Mouse (Mus musculus): ENCODE data around the gene Sec22a.

Sec22a gene

DNA sequence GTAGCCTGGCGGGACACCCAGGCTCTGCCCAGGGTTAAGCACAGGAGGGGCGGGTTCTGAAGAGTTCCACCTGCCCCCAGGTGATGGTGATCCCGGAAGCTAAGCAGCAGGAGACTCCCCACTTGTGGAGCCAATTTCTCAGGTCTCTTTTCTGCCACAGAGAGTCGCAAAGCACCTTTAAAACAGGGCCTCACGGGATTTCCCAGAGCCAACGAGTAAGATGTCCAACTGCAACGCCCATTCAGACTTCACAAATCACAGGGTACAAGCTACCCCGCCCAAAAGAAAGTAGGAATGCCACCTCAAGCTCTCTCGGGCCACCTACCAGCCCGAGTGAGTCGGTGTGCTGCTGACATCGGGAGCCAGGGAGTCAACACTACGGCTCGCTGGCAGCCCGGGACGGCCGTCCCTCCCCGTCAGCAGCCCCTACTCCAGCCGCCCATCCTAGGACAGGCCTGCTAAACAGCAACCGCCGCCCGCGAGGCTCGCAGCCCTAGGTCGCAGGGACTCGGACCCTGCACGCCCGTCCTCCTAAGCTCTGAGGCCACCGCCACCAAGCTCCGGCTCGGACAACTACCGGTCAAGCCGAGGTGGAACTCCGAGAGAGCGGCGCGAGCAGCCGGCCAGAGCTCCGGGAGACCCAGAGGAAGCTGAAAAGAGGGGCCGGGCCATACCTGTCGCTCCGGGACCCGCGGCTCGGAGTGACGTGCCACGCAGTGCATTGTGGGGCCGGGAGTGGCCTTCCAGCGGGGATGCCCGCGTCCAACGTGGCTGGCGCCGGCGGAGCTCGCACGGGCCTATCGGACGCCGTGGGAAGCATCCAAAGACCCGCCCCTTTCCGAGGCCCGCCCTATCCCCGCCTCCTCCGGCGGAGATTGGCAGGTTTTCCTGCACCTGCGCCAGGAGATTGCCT is at the start of gene Sec22a:
Gene Sec22a (minus strand): TSS at position 769 of the 913 bp plus-strand sequence.
- DNase-seq (ENCODE audit: low spot score), result peak; percentile 82

DNA sequence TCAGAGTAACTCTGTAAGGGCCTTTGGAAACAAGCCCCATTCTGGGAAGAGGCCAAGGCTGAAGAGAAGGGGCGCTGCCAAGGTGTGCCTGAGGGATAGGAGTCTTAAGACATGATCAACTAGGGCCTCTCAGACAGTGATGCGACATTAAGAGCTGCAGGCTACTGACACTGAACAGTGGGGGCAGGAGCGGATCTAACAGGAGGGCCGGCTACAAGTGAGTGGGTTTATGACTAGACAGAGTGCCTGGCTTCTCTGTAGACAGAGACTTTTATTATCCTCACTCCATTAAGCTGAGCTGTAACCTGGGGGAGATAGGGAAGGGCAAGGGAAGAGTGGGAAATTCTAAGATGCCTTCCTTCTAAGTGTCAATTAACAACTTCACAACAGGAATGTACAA is 43.0 kb upstream of the Sec22a start:
- DNase-seq (ENCODE audit: low spot score), result no peak

- DNase-seq (ENCODE audit: low spot score), result no peak
Measured at GRCm38 (mm10) chr16:35406166-35406565, 42.4 kb upstream of the Sec22a start.

- no peak for DNase-seq (ENCODE audit: low spot score)
Measured at GRCm38 (mm10) chr16:35405348-35406080, 41.8 kb upstream of the Sec22a start.

DNA sequence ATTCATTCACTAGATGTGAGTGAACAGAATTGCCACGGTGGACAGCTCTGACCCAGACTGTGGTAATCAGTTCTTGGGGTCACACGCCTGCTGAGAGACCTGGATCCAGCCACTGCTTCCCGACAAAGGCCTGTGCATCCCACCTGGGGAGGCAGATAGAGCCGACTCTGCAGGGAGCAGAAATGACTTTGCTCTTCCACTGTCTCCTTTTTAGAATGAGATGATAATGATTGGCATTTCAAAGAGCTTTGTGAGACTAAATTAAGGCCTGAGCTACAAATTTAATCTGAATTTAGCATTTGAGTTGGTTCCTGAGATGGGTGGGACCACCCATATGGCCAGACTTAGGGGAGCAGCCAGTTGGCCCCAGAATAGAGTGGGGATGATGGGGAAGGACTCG is 41.1 kb upstream of the Sec22a start:
- DNase-seq (ENCODE audit: low spot score), result no peak

GRCm38 (mm10) chr16:35403891-35404290 is 40.2 kb upstream of the Sec22a start:
- DNase-seq (ENCODE audit: low spot score), result no peak

DNA sequence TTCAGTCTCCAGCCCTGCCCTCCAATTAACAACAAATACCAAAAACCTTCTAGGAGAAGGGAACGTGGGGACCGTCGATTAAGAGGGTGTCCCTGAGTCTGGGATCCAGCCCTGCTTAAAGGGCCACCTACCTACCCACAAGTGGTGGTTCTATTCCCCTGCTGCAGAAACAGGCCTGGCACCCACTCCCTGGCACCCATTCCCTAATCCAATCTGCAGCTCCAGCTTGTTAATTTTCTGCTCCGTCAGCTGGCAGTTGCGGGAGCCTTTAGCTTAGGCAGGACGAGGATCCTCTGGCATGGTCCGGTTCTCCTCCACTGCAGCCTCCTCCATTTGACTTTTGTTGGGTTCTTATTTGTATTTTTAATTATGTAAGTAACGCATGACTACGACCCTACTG is 39.6 kb upstream of the Sec22a start:
- no peak for DNase-seq (ENCODE audit: low spot score)

- DNase-seq (ENCODE audit: low spot score), result no peak
Measured at GRCm38 (mm10) chr16:35392813-35393212, 29.1 kb upstream of the Sec22a start.

DNA sequence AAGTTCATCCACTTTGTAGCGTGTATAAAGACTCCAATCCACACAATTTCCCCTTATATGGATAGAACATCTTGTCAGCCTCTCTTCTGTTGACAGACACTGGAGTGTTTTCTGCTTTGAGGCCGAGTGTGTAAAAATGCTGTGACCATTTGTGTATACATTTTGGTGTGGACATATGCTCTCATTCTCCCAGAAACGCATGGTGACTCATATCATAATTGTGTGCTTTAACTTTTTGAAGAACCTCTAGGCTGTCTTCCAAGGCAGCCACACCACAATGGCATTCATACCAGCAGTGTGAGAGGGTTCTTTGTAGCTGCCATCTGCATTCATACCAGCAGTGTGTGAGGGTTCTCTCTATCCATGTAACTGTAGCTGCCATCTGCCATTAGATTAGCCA is 21.9 kb upstream of the Sec22a start:
- DNase-seq (ENCODE audit: low spot score), result no peak

DNA sequence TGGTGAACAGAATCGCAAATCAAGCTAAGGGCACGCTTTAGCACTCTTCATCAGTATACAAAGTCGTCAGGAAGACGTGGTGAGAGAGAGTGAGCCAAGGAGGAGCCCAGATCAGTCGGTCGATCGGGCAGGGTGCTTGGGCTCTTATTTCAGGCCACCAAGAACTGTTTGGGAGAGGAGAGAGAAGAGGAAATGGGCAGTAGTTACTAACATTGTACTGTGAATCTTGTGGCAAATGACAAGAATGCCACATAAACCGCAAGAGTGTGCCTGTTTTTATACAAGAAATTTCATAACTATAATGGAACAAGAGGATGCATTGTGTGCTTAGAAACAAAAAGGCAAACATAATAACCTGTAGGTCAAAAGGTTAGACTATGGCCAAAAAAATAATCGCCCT is 16.3 kb upstream of the Sec22a start:
- no peak for DNase-seq (ENCODE audit: low spot score)

- DNase-seq (ENCODE audit: low spot score), result no peak
Measured at GRCm38 (mm10) chr16:35379344-35379743, 15.6 kb upstream of the Sec22a start.

DNA sequence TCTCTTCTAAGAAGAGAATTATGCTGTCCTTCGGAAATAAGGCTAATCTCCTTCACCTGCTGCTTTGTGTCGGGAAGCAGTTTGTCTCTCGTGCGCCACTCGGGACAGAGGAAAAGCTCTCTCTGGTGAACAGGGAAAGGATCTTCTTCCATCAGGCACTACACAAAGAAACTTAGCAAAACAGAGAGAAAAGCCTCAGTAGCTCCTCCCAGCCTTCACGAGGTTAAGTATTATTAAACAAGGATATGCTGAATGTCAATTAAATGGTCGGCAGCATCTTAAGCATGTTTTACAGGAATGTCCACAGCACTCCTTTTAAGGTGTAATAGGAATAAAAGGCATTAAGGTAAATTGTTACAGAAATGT is 328 bp upstream of the Sec22a start:
- no peak for DNase-seq (ENCODE audit: low spot score)

DNA sequence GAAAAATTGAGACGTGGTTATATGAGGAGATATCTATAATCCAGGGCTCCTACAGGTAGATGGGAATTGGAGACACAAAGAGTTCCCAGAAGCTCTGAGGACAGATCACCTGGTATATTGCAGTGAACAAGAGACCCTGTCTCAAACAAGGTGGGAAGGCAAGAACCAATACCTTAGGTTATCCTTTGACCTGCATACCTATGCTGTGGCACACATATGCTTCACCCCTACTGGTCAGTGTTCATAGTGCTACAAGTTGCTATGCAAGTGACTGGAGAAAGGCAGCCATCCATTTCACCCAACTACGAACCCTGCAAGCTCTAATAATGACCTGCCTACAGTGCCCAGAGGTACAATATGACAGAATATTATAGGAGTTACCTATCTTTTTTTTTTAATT is 1.5 kb downstream of the Sec22a start:
- DNase-seq (ENCODE audit: low spot score), result no peak

- DNase-seq (ENCODE audit: low spot score), result no peak
Measured at GRCm38 (mm10) chr16:35360593-35360992, 3.1 kb downstream of the Sec22a start.

DNA sequence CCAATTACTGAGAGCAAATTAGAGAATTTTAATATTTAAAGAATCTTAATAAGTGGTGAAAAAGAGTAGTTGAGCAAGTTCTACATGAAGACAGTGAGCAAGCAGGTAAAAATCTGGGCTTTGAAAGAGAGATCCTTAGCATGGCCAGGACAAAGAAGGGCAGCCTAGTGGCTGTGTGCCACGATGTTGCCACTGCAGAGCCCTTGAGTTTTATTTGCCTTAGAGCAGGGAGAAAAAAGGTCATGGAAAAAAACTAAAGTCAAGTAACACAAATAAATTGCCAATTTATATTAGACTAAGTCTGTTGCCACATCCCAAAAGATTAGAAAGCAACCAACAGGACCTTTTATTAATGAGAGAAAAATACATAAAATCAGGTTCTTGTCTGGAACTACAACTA is 6.3 kb downstream of the Sec22a start:
- DNase-seq (ENCODE audit: low spot score), result no peak

GRCm38 (mm10) chr16:35330451-35330850 is 33.3 kb downstream of the Sec22a start:
- no peak for DNase-seq (ENCODE audit: low spot score)

GRCm38 (mm10) chr16:35319773-35320172 is 43.9 kb downstream of the Sec22a start:
- no peak for DNase-seq (ENCODE audit: low spot score)

- no peak for DNase-seq (ENCODE audit: low spot score)
Measured at GRCm38 (mm10) chr16:35319335-35319734, 44.4 kb downstream of the Sec22a start.

- no peak for DNase-seq (ENCODE audit: low spot score)
Measured at GRCm38 (mm10) chr16:35318397-35318796, 45.3 kb downstream of the Sec22a start.

DNA sequence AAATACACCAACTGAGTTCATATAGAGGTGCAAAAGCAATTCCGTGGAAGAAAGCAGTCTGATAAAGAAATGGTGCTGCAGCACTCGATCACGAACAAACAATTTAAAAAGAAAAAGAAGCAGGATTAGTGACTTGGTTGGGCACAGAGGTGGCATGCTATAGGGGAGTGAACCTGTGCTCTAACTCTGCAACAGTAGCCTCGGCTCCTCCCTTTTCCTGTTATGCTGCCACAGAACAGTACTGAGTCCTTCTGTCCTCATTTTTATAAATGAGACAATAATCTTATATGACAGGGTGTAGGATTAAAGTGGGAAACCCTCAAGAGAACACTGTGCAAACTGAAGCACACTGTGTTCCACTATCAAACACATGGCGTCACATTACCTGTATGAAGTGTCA is 46.3 kb downstream of the Sec22a start:
- no peak for DNase-seq (ENCODE audit: low spot score)

DNA sequence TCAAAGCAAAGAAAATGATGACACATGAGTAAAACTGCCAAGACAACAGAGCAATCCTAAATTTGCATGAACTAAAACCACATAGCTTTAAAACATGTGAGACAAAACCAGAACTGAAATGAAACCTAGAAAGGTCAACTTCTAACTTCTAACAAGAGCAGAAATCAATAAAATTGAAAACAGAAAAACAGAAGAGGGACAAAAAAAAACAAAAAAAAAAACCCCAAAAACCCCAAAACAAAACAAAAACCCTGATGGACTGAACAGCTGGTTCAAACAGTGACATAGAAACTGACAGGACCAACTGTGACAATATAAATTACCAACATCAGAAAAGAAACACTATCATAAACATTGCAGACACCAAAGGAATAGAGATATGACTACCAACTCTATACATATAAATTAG is 46.9 kb downstream of the Sec22a start:
- no peak for DNase-seq (ENCODE audit: low spot score)

DNA sequence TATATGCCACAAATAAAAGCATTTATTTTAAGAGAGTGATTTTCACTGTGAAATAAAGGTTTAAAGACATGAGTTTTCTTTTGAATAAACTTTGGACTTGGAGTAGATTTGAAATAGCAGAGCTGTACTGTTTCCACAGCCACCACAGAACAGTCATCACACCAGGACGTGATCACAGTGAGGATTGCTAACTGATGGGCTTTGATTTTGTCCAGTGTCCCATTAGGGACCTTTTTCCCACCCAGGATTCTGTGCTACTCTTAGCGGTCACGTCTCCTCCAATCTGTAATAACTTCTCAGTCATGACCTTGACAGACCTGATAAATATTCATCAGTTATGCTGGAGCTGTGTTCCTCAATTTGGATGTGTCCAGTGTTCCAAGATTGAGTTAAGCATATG is 48.2 kb downstream of the Sec22a start:
- no peak for DNase-seq (ENCODE audit: low spot score)

DNA sequence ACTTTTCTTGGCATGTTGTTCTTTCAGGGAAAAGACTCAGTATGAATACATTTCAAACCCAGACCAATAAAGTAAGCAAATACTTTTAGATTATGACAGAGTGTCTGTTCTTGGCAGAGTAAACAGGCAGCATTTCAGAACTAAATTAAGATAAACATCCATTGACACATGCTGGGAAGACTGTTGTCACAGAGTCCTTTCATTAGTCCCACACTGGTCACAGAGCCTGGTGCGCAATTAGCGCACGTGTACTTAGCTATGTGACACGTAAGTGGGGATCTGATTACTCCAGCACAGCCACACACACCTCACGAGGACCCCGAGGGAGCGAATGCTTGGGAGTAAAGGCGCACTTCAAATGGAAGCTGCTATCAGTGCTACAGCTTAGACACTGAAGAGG is 52.1 kb downstream of the Sec22a start:
- DNase-seq (ENCODE audit: low spot score), result no peak
